Mouse (Mus musculus) E14TG2a.4 (cell line): ENCODE results near the gene Ugt1a5.

ENCODE experiments used
- H3K27me3 ChIP-seq: 2 replicates; pipeline ENCODE4 v1.6.1; 2014; ENCODE audit warnings: low read length, control low read depth; ENCODE audit not compliant: insufficient read depth
- H3K36me3 ChIP-seq: 2 replicates; pipeline ENCODE4 v1.6.1; 2014; ENCODE audit warnings: low read length, control low read depth; ENCODE audit not compliant: insufficient read depth
- H3K4me1 ChIP-seq: replicated peaks from 2 replicates; pipeline ENCODE4 v1.6.1; 2014; ENCODE audit warnings: low read depth, low read length, control low read depth
- H3K4me3 ChIP-seq: replicated peaks from 2 replicates; pipeline ENCODE4 v1.5.1; 2014; ENCODE audit warnings: mild to moderate bottlenecking, low read length
- H3K9me3 ChIP-seq: 2 replicates; pipeline ENCODE4 v1.6.1; 2014; ENCODE audit warnings: low read length, control low read depth
- CTCF ChIP-seq: conservative IDR thresholded peaks from 2 replicates; pipeline ENCODE4 v1.5.1; 2014; ENCODE audit warnings: low read length
- NANOG ChIP-seq: IDR thresholded peaks from 2 replicates; pipeline ENCODE4 v1.6.1; 2014; ENCODE audit warnings: borderline replicate concordance, low read length, mixed read lengths
- POU5F1 ChIP-seq: IDR thresholded peaks from 2 replicates; pipeline ENCODE4 v1.6.1; 2014; ENCODE audit warnings: low read length, borderline replicate concordance

Gene Ugt1a5

GRCm38 (mm10) chr1:88225741-88226140, 59.9 kb downstream of the Ugt1a5 start:
- 0 out of 2 replicates have a peak, but pooled peaks cover 3% of the 10 kb centered on the region for H3K27me3 ChIP-seq
- no peaks in the 10 kb centered on the region for H3K36me3 ChIP-seq
- H3K4me1 ChIP-seq = no peaks in the 10 kb centered on the region
- no peak overlapping the region for H3K4me3 ChIP-seq
- TF ChIP-seq NANOG (no peak), CTCF (no peak), POU5F1 (no peak)
- 0 out of 2 replicates have a peak, but pooled peaks cover 6% of the 10 kb centered on the region for H3K9me3 ChIP-seq

- Histone ChIP-seq H3K27me3 (0 out of 2 replicates have a peak, but pooled peaks cover 7% of the 10 kb centered on the region), H3K9me3 (peaks cover 8% of the 10 kb centered on the region; the same call in 1 of the 2 replicates), H3K4me1 (no peaks in the 10 kb centered on the region), H3K4me3 (no peak within 1 kb of the TSS), H3K36me3 (no peaks in the 10 kb centered on the region)
- no peak for TF ChIP-seq CTCF
- no peak for TF ChIP-seq POU5F1
- TF ChIP-seq NANOG = no peak
These were observed 61.0 kb downstream of the Ugt1a5 start, which contains the start of gene Mroh2a for GRCm38 (mm10) chr1:88226670-88227379. Gene Mroh2a, plus strand, starts transcription at chr1:88226986.

GRCm38 (mm10) chr1:88227482-88227881, 61.7 kb downstream of the Ugt1a5 start:
- Histone ChIP-seq H3K4me1 (no peaks in the 10 kb centered on the region), H3K27me3 (0 out of 2 replicates have a peak, but pooled peaks cover 10% of the 10 kb centered on the region), H3K36me3 (no peaks in the 10 kb centered on the region), H3K9me3 (peaks cover 12% of the 10 kb centered on the region; the same call in 1 of the 2 replicates), H3K4me3 (no peak overlapping the region)
- no peak for TF ChIP-seq CTCF
- TF ChIP-seq NANOG = no peak
- TF ChIP-seq POU5F1 = no peak

GRCm38 (mm10) chr1:88228121-88228520, 62.3 kb downstream of the Ugt1a5 start:
- Histone ChIP-seq H3K4me1 (no peaks in the 10 kb centered on the region), H3K4me3 (no peak overlapping the region), H3K27me3 (peaks cover 12% of the 10 kb centered on the region; the same call in 1 of the 2 replicates), H3K36me3 (no peaks in the 10 kb centered on the region), H3K9me3 (peaks cover 16% of the 10 kb centered on the region; the same call in 1 of the 2 replicates)
- TF ChIP-seq POU5F1 = no peak
- no peak for TF ChIP-seq NANOG
- no peak for TF ChIP-seq CTCF

- no peak overlapping the region for H3K4me3 ChIP-seq
- no peaks in the 10 kb centered on the region for H3K36me3 ChIP-seq
- peaks cover 16% of the 10 kb centered on the region; the same call in 1 of the 2 replicates for H3K9me3 ChIP-seq
- peaks cover 15% of the 10 kb centered on the region; the same call in 1 of the 2 replicates for H3K27me3 ChIP-seq
- no peak for TF ChIP-seq NANOG
- no peak for TF ChIP-seq CTCF
- TF ChIP-seq POU5F1 = no peak
- no peaks in the 10 kb centered on the region for H3K4me1 ChIP-seq
These were observed 63.8 kb downstream of the Ugt1a5 start for GRCm38 (mm10) chr1:88229566-88229965.

- Histone ChIP-seq H3K27me3 (peaks cover 17% of the 10 kb centered on the region; the same call in 1 of the 2 replicates), H3K36me3 (no peaks in the 10 kb centered on the region), H3K9me3 (peaks cover 20% of the 10 kb centered on the region), H3K4me1 (no peaks in the 10 kb centered on the region), H3K4me3 (no peak overlapping the region)
- TF ChIP-seq CTCF = no peak
- TF ChIP-seq NANOG = no peak
- TF ChIP-seq POU5F1 = no peak
These were observed 64.2 kb downstream of the Ugt1a5 start for GRCm38 (mm10) chr1:88229986-88230385.

GRCm38 (mm10) chr1:88230421-88230820, 64.6 kb downstream of the Ugt1a5 start:
- Histone ChIP-seq H3K27me3 (peaks cover 20% of the 10 kb centered on the region; the same call in 1 of the 2 replicates), H3K36me3 (no peaks in the 10 kb centered on the region), H3K9me3 (peaks cover 24% of the 10 kb centered on the region), H3K4me1 (no peaks in the 10 kb centered on the region), H3K4me3 (no peak overlapping the region)
- TF ChIP-seq CTCF (no peak), POU5F1 (no peak), NANOG (no peak)

GRCm38 (mm10) chr1:88230981-88231802, 65.4 kb downstream of the Ugt1a5 start:
- no peaks in the 10 kb centered on the region for H3K36me3 ChIP-seq
- TF ChIP-seq CTCF (no peak), POU5F1 (no peak), NANOG (no peak)
- H3K4me3 ChIP-seq = no peak overlapping the region
- no peaks in the 10 kb centered on the region for H3K4me1 ChIP-seq
- peaks cover 31% of the 10 kb centered on the region for H3K9me3 ChIP-seq
- peaks cover 20% of the 10 kb centered on the region; the same call in 1 of the 2 replicates for H3K27me3 ChIP-seq
